Mouse (Mus musculus): ENCODE measurements at regions not wholly inside any gene's neighbourhood (a gene's known extent, or its start where the extent isn't known, plus 50 kb on each side); places are given as distances from the start of the nearest gene placed in this dataset.
"Not testable (repeated sequence)": the region's sequence is repeated elsewhere in the genome, so short reads cannot be mapped to it uniquely, and the experiment has no call there.

- Histone ChIP-seq H3K4me1 (no peaks in the 10 kb centered on the region), H3K4me2 (no peak overlapping the region), H3K27ac (no peak overlapping the region), H3K36me3 (no peaks in the 10 kb centered on the region), H3K9me3 (no peaks in the 10 kb centered on the region), H3K9ac (no peak overlapping the region), H3K4me3 (no peak overlapping the region), H3K27me3 (peaks cover 7% of the 10 kb centered on the region; the same call in 1 of the 2 replicates)
- no peak for ATAC-seq (ENCODE audit: borderline replicate concordance, extremely low read depth, low FRiP score, low TSS enrichment)
- 65% methylated on average over 6 of the region's 6 CpGs for WGBS
Observed at GRCm38 (mm10) chr4:153844766-153845165, 112.3 kb upstream of the A430005L14Rik start.

GRCm38 (mm10) chr4:153848274-153848673, 108.8 kb upstream of the A430005L14Rik start:
- Histone ChIP-seq H3K4me3 (no peak overlapping the region), H3K9me3 (no peaks in the 10 kb centered on the region), H3K4me2 (no peak overlapping the region), H3K27me3 (peaks cover 7% of the 10 kb centered on the region; the same call in 1 of the 2 replicates), H3K27ac (no peak overlapping the region), H3K36me3 (no peaks in the 10 kb centered on the region), H3K4me1 (no peaks in the 10 kb centered on the region), H3K9ac (no peak overlapping the region)
- ATAC-seq (ENCODE audit: borderline replicate concordance, extremely low read depth, low FRiP score, low TSS enrichment) = no peak
- WGBS = 67% methylated on average over 3 of the region's 3 CpGs

DNA sequence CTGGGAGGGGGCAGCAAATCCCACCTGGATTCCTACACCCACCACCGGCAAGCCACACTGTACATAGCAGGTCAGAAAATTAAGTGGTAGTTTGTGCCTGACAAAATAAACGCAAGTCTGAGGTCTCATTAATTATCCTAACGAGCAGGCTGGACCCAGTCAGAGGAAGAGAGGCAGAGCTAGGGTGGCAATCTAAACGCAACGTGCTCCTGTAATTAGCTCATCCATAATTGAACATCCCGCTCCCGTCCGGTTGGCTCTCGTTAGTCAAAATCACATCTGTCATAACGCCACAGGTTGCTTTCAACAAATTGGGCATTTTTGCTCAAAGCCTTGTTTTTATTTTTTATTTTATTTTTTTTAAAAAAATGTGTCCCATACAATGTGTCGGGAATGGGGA, 106.9 kb upstream of the A430005L14Rik start:
- no peak for ATAC-seq (ENCODE audit: borderline replicate concordance, extremely low read depth, low FRiP score, low TSS enrichment)
- WGBS = 39% methylated on average over 11 of the region's 11 CpGs

GRCm38 (mm10) chr4:153854084-153854747, 102.8 kb upstream of the A430005L14Rik start:
- ATAC-seq (ENCODE audit: borderline replicate concordance, extremely low read depth, low FRiP score, low TSS enrichment) = no peak
- Histone ChIP-seq H3K4me3 (no peak overlapping the region), H3K4me2 (no peak overlapping the region), H3K36me3 (no peaks in the 10 kb centered on the region), H3K9ac (no peak overlapping the region), H3K27ac (no peak overlapping the region), H3K9me3 (no peaks in the 10 kb centered on the region), H3K27me3 (no peaks in the 10 kb centered on the region), H3K4me1 (no peaks in the 10 kb centered on the region)
- 71% methylated on average over 9 of the region's 9 CpGs for WGBS

More for the DNA sequence above, 106.9 kb upstream of the A430005L14Rik start:
- Histone ChIP-seq H3K27ac (no peak overlapping the region), H3K9me3 (no peaks in the 10 kb centered on the region), H3K4me3 (no peak overlapping the region), H3K9ac (no peak overlapping the region), H3K4me1 (no peaks in the 10 kb centered on the region), H3K36me3 (no peaks in the 10 kb centered on the region), H3K27me3 (peaks cover 7% of the 10 kb centered on the region; the same call in 1 of the 2 replicates), H3K4me2 (no peak overlapping the region)

- Histone ChIP-seq H3K9ac (no peak overlapping the region), H3K36me3 (no peaks in the 10 kb centered on the region), H3K27ac (no peak overlapping the region), H3K4me3 (no peak overlapping the region), H3K4me1 (no peaks in the 10 kb centered on the region), H3K4me2 (no peak overlapping the region), H3K9me3 (no peaks in the 10 kb centered on the region), H3K27me3 (no peaks in the 10 kb centered on the region)
- ATAC-seq (ENCODE audit: borderline replicate concordance, extremely low read depth, low FRiP score, low TSS enrichment) = no peak
- 37% methylated on average over 4 of the region's 4 CpGs for WGBS
Observed at GRCm38 (mm10) chr4:153854748-153855092, 102.3 kb upstream of the A430005L14Rik start.

GRCm38 (mm10) chr4:153861420-153861819, 95.6 kb upstream of the A430005L14Rik start:
- H3K4me1 ChIP-seq = no peaks in the 10 kb centered on the region
- no peaks in the 10 kb centered on the region for H3K36me3 ChIP-seq
- H3K4me2 ChIP-seq = no peak overlapping the region
- 52% methylated on average over 8 of the region's 8 CpGs for WGBS
- ATAC-seq (ENCODE audit: borderline replicate concordance, extremely low read depth, low FRiP score, low TSS enrichment) = no peak
- H3K27ac ChIP-seq = no peak overlapping the region
- no peak overlapping the region for H3K9ac ChIP-seq
- no peak overlapping the region for H3K4me3 ChIP-seq
- H3K9me3 ChIP-seq = no peaks in the 10 kb centered on the region
- no peaks in the 10 kb centered on the region for H3K27me3 ChIP-seq

DNA sequence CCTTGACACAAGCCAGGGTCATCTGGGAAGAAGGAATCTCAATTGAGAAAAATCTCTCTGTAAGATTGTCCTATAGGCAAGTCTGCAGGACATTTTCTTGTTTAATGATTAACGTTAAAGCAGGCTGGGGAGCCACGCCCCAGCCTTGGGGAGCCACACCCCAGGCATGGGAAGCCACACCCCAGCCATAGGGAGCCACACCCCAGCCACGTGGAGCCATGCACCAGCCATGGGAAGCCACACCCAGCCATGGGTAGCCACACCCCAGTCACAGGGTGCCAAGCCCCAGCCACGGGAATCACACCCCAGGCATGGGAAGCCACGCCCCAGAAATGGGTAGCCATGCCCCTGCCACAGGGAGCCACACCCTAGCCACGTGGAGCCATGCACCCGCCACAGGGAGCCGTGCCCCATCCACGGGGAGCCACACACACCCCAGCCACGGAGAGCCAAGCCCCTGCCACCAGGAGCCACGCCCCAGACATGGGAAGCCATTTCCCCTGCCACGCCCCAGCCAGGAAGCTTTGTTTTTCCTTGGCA, 94.8 kb upstream of the A430005L14Rik start:
- no peak overlapping the region for H3K4me3 ChIP-seq
- H3K4me2 ChIP-seq = no peak overlapping the region
- no peak for ATAC-seq (ENCODE audit: borderline replicate concordance, extremely low read depth, low FRiP score, low TSS enrichment)
- no peaks in the 10 kb centered on the region for H3K27me3 ChIP-seq
- H3K4me1 ChIP-seq = no peaks in the 10 kb centered on the region
- H3K9me3 ChIP-seq = no peaks in the 10 kb centered on the region
- no peak overlapping the region for H3K9ac ChIP-seq
- H3K27ac ChIP-seq = no peak overlapping the region
- WGBS = 63% methylated on average over 12 of the region's 12 CpGs
- H3K36me3 ChIP-seq = no peaks in the 10 kb centered on the region

- Histone ChIP-seq H3K4me1 (no peaks in the 10 kb centered on the region), H3K9ac (no peak overlapping the region), H3K27ac (no peak overlapping the region), H3K4me2 (no peak overlapping the region), H3K9me3 (no peaks in the 10 kb centered on the region), H3K4me3 (no peak overlapping the region), H3K27me3 (no peaks in the 10 kb centered on the region), H3K36me3 (no peaks in the 10 kb centered on the region)
- ATAC-seq (ENCODE audit: borderline replicate concordance, extremely low read depth, low FRiP score, low TSS enrichment) = no peak
- 57% methylated on average over 3 of the region's 3 CpGs for WGBS
Observed at GRCm38 (mm10) chr4:153872346-153872745, 84.7 kb upstream of the A430005L14Rik start.

DNA sequence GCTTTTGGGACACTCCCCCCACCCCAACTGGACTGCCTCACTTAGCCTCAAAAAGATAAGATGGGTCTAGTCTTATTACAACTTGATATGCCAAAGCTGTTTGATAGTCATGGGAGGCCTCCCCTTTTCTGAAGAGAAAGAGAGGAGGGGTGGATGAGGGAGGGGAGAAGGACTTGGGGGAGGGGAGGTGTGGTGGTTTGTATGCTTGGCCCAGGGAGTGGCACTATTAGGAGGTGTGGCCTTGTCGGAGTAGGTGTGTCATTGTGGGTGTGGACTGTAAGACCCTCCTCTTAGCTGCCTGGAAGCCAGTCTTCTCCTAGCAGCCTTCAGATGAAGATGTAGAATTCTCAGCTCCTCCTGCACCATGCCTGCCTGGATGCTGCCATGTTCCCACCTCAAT, 82.0 kb upstream of the A430005L14Rik start:
- H3K9ac ChIP-seq; H3K27me3 ChIP-seq; H3K36me3 ChIP-seq; H3K27ac ChIP-seq; H3K9me3 ChIP-seq; H3K4me2 ChIP-seq; ATAC-seq (ENCODE audit: borderline replicate concordance, extremely low read depth, low FRiP score, low TSS enrichment); H3K4me1 ChIP-seq; H3K4me3 ChIP-seq: not testable (repeated sequence)
- 84% methylated on average over 1 of the region's 1 CpGs for WGBS

- no peak overlapping the region for H3K4me3 ChIP-seq
- no peaks in the 10 kb centered on the region for H3K4me1 ChIP-seq
- H3K9ac ChIP-seq = no peak overlapping the region
- no peak overlapping the region for H3K4me2 ChIP-seq
- no peaks in the 10 kb centered on the region for H3K36me3 ChIP-seq
- WGBS = 65% methylated on average over 7 of the region's 7 CpGs
- ATAC-seq (ENCODE audit: borderline replicate concordance, extremely low read depth, low FRiP score, low TSS enrichment) = no peak
- no peaks in the 10 kb centered on the region for H3K9me3 ChIP-seq
- H3K27me3 ChIP-seq = no peaks in the 10 kb centered on the region
- no peak overlapping the region for H3K27ac ChIP-seq
Observed at GRCm38 (mm10) chr4:153876954-153877642, 79.9 kb upstream of the A430005L14Rik start.

DNA sequence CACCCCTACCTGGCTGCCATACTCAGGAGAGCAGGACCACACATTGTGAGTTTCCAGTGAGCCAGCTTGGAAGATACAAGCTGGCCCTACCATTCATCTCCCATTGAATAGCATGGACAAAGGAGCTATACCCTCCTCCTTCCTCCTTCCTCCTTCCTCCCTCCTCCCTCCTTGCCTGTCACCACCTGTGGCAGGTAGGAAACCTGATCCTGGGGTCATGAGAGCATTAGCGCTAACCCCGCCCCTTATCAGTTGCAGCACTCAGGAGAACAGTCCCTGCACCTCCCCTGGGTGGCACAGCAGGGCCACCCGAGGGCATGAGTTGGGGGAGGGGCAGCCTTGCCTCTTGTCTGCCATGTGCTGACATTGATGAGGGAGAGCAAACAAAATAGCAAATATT, 74.0 kb upstream of the A430005L14Rik start:
- Histone ChIP-seq H3K27ac (no peak overlapping the region), H3K4me2 (no peak overlapping the region), H3K9me3 (no peaks in the 10 kb centered on the region), H3K27me3 (no peaks in the 10 kb centered on the region), H3K9ac (no peak overlapping the region), H3K36me3 (no peaks in the 10 kb centered on the region), H3K4me3 (no peak overlapping the region), H3K4me1 (no peaks in the 10 kb centered on the region)
- WGBS = 7% methylated on average over 3 of the region's 3 CpGs
- no peak for ATAC-seq (ENCODE audit: borderline replicate concordance, extremely low read depth, low FRiP score, low TSS enrichment)

DNA sequence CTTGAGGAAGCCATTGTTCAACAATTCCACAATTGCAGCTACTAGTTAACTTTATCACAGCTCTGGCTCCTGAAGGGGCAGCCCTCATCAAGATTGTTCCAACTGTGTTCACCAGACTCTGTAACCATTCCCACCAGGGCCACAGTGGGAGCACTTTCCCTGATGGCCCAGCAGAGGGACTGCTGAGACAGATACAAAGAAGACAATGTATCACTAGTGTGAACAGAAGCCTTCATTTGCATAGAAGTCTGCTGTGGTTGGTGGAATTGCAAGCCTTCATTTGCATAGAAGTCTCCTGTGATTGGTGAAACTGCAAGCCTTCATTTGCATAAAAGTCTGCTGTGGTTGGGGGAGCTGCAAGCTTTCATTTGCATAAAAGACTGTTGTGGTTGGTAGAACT, 73.0 kb upstream of the A430005L14Rik start:
- ATAC-seq (ENCODE audit: borderline replicate concordance, extremely low read depth, low FRiP score, low TSS enrichment) = no peak

More for the DNA sequence above, 73.0 kb upstream of the A430005L14Rik start:
- Histone ChIP-seq H3K4me3 (no peak overlapping the region), H3K9me3 (no peaks in the 10 kb centered on the region), H3K27ac (no peak overlapping the region), H3K36me3 (no peaks in the 10 kb centered on the region), H3K4me2 (no peak overlapping the region), H3K27me3 (no peaks in the 10 kb centered on the region), H3K9ac (no peak overlapping the region), H3K4me1 (no peaks in the 10 kb centered on the region)
